ENCODE assay signal across 8 mouse cellular contexts in the genomic region with DNA sequence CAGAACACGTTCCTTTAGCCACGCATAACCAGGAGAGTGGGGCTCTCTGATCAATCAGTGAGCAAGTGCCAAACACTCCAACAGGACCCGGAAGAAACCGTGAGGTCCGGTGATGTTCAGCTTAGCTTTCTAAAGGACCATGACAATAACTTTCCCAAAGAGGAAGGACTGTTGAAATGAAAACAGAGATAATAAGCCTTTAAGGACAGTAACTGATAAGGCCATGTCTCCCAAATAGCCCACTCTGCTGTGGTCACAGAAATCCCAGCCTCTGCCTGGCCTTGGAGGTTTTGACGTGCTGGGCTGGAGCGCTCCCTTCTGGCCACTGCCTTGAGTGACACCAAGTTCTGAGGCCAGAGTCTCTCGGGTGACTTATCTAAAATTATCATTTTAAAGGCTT. TPM values are rescaled to one million over a fixed set of nuclear protein-coding genes. Genes with fewer than 3 reads are reported as not detected.
DNase-seq lines count a peak whose midpoint lies in the region; ATAC-seq and TF ChIP-seq lines count a peak whose summit lies in the region.

No protein-coding gene starts in this region.

- DNase-seq in adrenal gland, adult 18-20 months (ENCODE audit: low spot score in 2 of 2) = peak; percentile 9 to 27
- no peak for DNase-seq in adrenal gland, adult 8-10 months
- peak in 1 of 2 experiments; percentile 46 for DNase-seq in layer of hippocampus, adult 2 months (ENCODE audit: low spot score in 2 of 2)
- no peak for DNase-seq in layer of hippocampus, adult 9-10 months (ENCODE audit: low spot score)
- peak; percentile 44 to 50 for DNase-seq in adrenal gland, postnatal 36 days
- DNase-seq in right cerebral cortex, adult 2 months (ENCODE audit: low spot score in 2 of 2) = no peak

- peak; percentile 78 for TF ChIP-seq CTCF in layer of hippocampus, adult 2 months (conservative IDR thresholded peaks at IDR 0.05)

- no peak overlapping the region for H3K27ac ChIP-seq in layer of hippocampus, adult 2 months

- ATAC-seq in hematopoietic stem cell, adult 5-6 weeks (replicated peaks in 1 of 2; ENCODE audit: insufficient read depth in 1 of 2, low FRiP score in 2 of 2, low TSS enrichment in 1 of 2, low read depth in 1 of 2, poor library complexity in 2 of 2, severe bottlenecking in 2 of 2) = peak; percentile 82 to 85
- peak; percentile 74; the same call in 1 of the 2 replicates for ATAC-seq in neutrophil, adult 5-6 weeks (ENCODE audit: extremely low read depth, insufficient number of reproducible peaks, low FRiP score, poor library complexity, severe bottlenecking)

- H3K4me3 ChIP-seq in layer of hippocampus, adult 2 months = no peak overlapping the region

RNA-seq across cellular contexts. Expression of gene Rpia, which starts 39.7 kb away (rescaled TPM):
- total RNA-seq in adrenal gland, adult 18-20 months (2021) = 10 to 100 TPM; 21.7 to 23.4 TPM
- 10 to 100 TPM; 13.7 to 23.9 (median 20.8) TPM for total RNA-seq in adrenal gland, adult 8-10 months (2022)
- total RNA-seq in layer of hippocampus, adult 2 months (2021) = 10 to 100 TPM; 11.2 to 12.5 TPM
- total RNA-seq in adrenal gland, postnatal 36 days (2021) = 10 to 100 TPM; 18.5 to 25.0 TPM
- total RNA-seq in hematopoietic stem cell, adult 5-6 weeks (2017) = 95.5 and 161 TPM in 2 replicates
- total RNA-seq in neutrophil, adult 5-6 weeks (2017) = 77.1 and 79.0 TPM in 2 replicates

Comparison
In these comparisons a context has a peak if more than half of its experiments do, and no peak if none do; other contexts are left out.
1. DNase-seq: peak in adrenal gland, adult 18-20 months (2 of 2) and adrenal gland, postnatal 36 days (2 of 2); none in adrenal gland, adult 8-10 months (single experiment), layer of hippocampus, adult 9-10 months (single experiment) and right cerebral cortex, adult 2 months (0 of 2).